Mouse (Mus musculus) WW6 (cell line): ENCODE measurements around the gene Abat.

Experiments used
- DNase-seq: peaks from one replicate; pipeline ENCODE4 v3.0.0-alpha.2; 2013; ENCODE audit warnings: low read depth, low spot score

The Abat gene

GRCm38 (mm10) chr16:8670041-8671035, 157.1 kb downstream of the Abat start:
- no peak for DNase-seq
